Mouse (Mus musculus): ENCODE data around the gene Fam193b. TPM values are rescaled to one million over a fixed set of nuclear protein-coding genes. Genes with fewer than 3 reads are reported as not detected.

The Fam193b gene
- 54.6 TPM for polyA plus RNA-seq (2014; fragmentation: Illumina TruSeq; extraction: RNeasy Lipid Tissue Mini Kit (QIAGEN cat#74804); ENCODE audit: insufficient read depth, low read depth, low replicate concordance)

GRCm38 (mm10) chr13:55571027-55571751 lies at the start of gene Fam193b:
Gene Fam193b, minus strand, starts transcription at chr13:55571120.

GRCm38 (mm10) chr13:55599566-55600540 lies 28.9 kb upstream of the Fam193b start, which contains the start of gene B4galt7:
Gene B4galt7, plus strand, starts transcription at chr13:55599896.

GRCm38 (mm10) chr13:55573432-55573831 lies 2.5 kb upstream of the Fam193b start, which contains the start of gene Tmed9:
Gene Tmed9, plus strand, starts transcription at chr13:55573732.

DNA sequence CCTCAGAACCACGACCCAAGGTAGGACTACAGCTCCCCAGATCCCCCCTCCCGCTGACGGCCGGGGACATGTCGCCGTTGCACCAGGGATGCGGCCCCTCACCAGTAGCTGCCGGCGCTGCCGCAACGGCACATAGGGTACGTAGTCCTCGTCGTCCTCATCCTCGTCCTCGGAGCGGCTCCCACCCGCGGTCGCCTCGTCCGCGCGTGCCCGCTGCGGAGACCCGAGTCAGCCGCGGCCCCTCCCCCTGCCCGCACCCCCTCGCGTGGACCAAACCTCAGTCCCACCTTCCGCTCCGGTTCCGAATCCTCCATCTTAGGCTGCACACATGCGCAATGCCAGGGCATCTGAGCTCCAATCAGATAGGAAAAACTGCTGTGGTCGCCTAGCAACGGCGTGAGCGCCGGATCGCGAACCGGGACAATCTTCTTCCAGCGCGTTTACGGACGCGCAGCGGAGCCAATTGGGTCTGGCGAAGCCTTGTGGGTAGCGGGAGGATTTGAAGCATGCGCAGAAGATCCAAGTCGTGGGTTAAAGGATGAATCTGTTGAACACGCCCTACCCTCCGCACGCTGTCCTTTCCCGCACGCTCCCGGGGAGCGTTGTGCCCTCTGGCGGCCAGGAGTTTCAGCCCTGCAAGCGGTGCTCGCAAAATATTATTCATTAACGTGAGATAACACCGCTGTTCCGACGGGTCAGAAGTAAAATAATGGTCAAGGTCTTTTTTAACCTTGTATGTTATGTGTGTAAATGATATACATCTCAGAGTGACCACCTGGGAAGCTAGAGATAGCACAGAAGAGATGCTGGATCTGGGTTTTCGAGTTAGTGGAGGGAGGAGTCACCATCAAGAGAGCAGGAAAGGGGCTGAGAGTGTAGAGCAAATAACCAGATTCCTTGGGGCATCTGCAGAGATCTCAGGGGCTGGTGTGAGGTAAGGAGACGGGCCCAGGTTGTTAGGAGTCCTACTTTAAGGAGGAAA lies 34.4 kb downstream of the Fam193b start, which contains the start of gene Ddx41:
TSS of gene Ddx41 (minus strand) at position 465 of the 982 bp plus-strand sequence.

DNA sequence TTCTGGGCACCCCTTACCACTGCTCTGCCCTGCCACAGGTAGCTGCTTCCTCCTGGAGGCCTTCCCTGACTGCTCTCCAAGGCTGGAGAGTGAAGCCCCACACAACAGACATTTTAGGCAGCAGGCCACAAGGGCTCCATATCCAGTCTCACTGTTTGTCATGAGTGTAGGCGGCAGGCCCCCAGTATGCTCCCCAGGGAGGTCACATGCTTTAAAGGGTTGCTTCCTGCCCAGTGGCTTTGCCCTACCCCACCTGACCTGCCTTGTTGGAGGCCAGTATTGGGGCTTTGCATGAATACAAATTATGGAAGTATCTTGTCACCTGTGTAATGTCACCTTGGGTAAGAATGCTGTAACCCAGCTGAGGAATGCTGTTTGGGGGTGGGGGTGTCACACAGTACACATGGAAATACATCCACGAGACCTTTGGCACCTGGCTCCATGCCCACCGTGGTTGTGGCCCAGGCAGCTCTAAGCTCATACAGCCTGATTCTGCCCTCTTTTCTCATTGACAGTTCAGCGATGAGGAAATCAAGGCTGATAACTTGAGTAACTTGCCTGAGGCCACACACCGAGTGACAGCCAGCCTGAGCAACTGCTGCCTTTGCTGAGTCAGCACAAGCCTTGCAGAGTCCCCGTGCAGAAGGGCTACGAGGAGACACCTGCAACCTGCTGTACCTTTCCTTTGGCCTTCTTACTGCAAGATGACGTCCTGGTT lies 41.6 kb downstream of the Fam193b start, which contains the start of gene Dok3:
TSS of gene Dok3 (minus strand) at position 99 of the 718 bp plus-strand sequence.

DNA sequence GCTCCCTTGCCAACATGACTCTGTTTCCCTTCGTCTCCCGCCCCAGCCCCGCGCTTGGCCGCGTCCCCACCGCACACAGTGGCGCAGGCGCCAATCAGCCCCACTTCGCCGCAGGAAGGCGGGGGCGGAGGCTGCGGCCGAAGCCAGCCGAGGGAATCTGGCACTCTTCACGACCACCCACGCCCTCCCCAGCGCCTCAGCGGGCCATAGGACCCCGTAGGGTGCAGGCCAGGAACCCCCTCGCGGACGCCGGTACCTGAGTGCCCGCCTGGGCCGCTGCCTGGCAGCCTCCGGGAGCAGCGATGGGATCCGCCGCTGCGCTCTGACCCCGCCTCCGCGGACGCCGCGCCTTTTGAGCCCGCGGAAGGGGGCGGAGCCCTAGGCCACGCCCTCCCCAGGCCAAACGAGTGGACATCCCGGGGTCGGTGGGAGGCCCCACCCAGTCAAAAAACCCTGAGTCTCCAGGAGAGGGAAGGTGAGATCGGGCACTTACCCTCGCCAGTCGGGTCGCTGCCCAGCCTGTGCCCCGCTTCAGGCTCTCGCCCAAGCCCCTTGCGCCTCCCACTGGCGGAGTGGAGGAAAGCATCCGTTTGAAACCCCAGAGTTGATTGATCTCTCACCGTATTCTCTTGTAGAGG lies 57.7 kb downstream of the Fam193b start, which contains the start of gene Pdlim7:
TSS of gene Pdlim7 (minus strand) at position 566 of the 638 bp plus-strand sequence.

Other genes starting within 250 kb of the Fam193b start
- 54.5 TPM for gene Rab24, start 249.2 kb downstream of the Fam193b start, polyA plus RNA-seq (2014; fragmentation: Illumina TruSeq; extraction: RNeasy Lipid Tissue Mini Kit (QIAGEN cat#74804); ENCODE audit: insufficient read depth, low read depth, low replicate concordance)
- gene Mxd3, start 241.3 kb downstream of the Fam193b start, polyA plus RNA-seq (2014; fragmentation: Illumina TruSeq; extraction: RNeasy Lipid Tissue Mini Kit (QIAGEN cat#74804); ENCODE audit: insufficient read depth, low read depth, low replicate concordance): 1.1 TPM
- 46.3 TPM for gene Lman2, start 208.3 kb downstream of the Fam193b start, polyA plus RNA-seq (2014; fragmentation: Illumina TruSeq; extraction: RNeasy Lipid Tissue Mini Kit (QIAGEN cat#74804); ENCODE audit: insufficient read depth, low read depth, low replicate concordance)
- 6.5 TPM for gene Rgs14, start 201.4 kb downstream of the Fam193b start, polyA plus RNA-seq (2014; fragmentation: Illumina TruSeq; extraction: RNeasy Lipid Tissue Mini Kit (QIAGEN cat#74804); ENCODE audit: insufficient read depth, low read depth, low replicate concordance)
- not detected for gene Slc34a1, start 172.9 kb downstream of the Fam193b start, polyA plus RNA-seq (2014; fragmentation: Illumina TruSeq; extraction: RNeasy Lipid Tissue Mini Kit (QIAGEN cat#74804); ENCODE audit: insufficient read depth, low read depth, low replicate concordance)
- gene Pfn3, start 155.9 kb downstream of the Fam193b start, polyA plus RNA-seq (2014; fragmentation: Illumina TruSeq; extraction: RNeasy Lipid Tissue Mini Kit (QIAGEN cat#74804); ENCODE audit: insufficient read depth, low read depth, low replicate concordance): not detected
- gene F12, start 144.3 kb downstream of the Fam193b start, polyA plus RNA-seq (2014; fragmentation: Illumina TruSeq; extraction: RNeasy Lipid Tissue Mini Kit (QIAGEN cat#74804); ENCODE audit: insufficient read depth, low read depth, low replicate concordance): 0.11 TPM
- gene Grk6, start 126.0 kb downstream of the Fam193b start, polyA plus RNA-seq (2014; fragmentation: Illumina TruSeq; extraction: RNeasy Lipid Tissue Mini Kit (QIAGEN cat#74804); ENCODE audit: insufficient read depth, low read depth, low replicate concordance): 26.2 TPM
- 1.3 TPM for gene Prr7, start 106.9 kb downstream of the Fam193b start, polyA plus RNA-seq (2014; fragmentation: Illumina TruSeq; extraction: RNeasy Lipid Tissue Mini Kit (QIAGEN cat#74804); ENCODE audit: insufficient read depth, low read depth, low replicate concordance)
- 5.0 TPM for gene Dbn1, start 83.0 kb downstream of the Fam193b start, polyA plus RNA-seq (2014; fragmentation: Illumina TruSeq; extraction: RNeasy Lipid Tissue Mini Kit (QIAGEN cat#74804); ENCODE audit: insufficient read depth, low read depth, low replicate concordance)
- gene Pdlim7, start 57.4 kb downstream of the Fam193b start, polyA plus RNA-seq (2014; fragmentation: Illumina TruSeq; extraction: RNeasy Lipid Tissue Mini Kit (QIAGEN cat#74804); ENCODE audit: insufficient read depth, low read depth, low replicate concordance): 31.3 TPM
- gene Dok3, start 41.8 kb downstream of the Fam193b start, polyA plus RNA-seq (2014; fragmentation: Illumina TruSeq; extraction: RNeasy Lipid Tissue Mini Kit (QIAGEN cat#74804); ENCODE audit: insufficient read depth, low read depth, low replicate concordance): 17.2 TPM
- 22.7 TPM for gene Ddx41, start 34.5 kb downstream of the Fam193b start, polyA plus RNA-seq (2014; fragmentation: Illumina TruSeq; extraction: RNeasy Lipid Tissue Mini Kit (QIAGEN cat#74804); ENCODE audit: insufficient read depth, low read depth, low replicate concordance)
- 140 TPM for gene Tmed9, start 2.6 kb upstream of the Fam193b start, polyA plus RNA-seq (2014; fragmentation: Illumina TruSeq; extraction: RNeasy Lipid Tissue Mini Kit (QIAGEN cat#74804); ENCODE audit: insufficient read depth, low read depth, low replicate concordance)
- gene B4galt7, start 28.8 kb upstream of the Fam193b start, polyA plus RNA-seq (2014; fragmentation: Illumina TruSeq; extraction: RNeasy Lipid Tissue Mini Kit (QIAGEN cat#74804); ENCODE audit: insufficient read depth, low read depth, low replicate concordance): 12.9 TPM
- 28.7 TPM for gene Caml, start 51.9 kb upstream of the Fam193b start, polyA plus RNA-seq (2014; fragmentation: Illumina TruSeq; extraction: RNeasy Lipid Tissue Mini Kit (QIAGEN cat#74804); ENCODE audit: insufficient read depth, low read depth, low replicate concordance)
- 12.5 TPM for gene Ddx46, start 63.9 kb upstream of the Fam193b start, polyA plus RNA-seq (2014; fragmentation: Illumina TruSeq; extraction: RNeasy Lipid Tissue Mini Kit (QIAGEN cat#74804); ENCODE audit: insufficient read depth, low read depth, low replicate concordance)
- gene B230219D22Rik, start 122.0 kb upstream of the Fam193b start, polyA plus RNA-seq (2014; fragmentation: Illumina TruSeq; extraction: RNeasy Lipid Tissue Mini Kit (QIAGEN cat#74804); ENCODE audit: insufficient read depth, low read depth, low replicate concordance): 31.7 TPM
- gene Txndc15, start 143.5 kb upstream of the Fam193b start, polyA plus RNA-seq (2014; fragmentation: Illumina TruSeq; extraction: RNeasy Lipid Tissue Mini Kit (QIAGEN cat#74804); ENCODE audit: insufficient read depth, low read depth, low replicate concordance): 49.7 TPM
- 52.6 TPM for gene Pcbd2, start 156.2 kb upstream of the Fam193b start, polyA plus RNA-seq (2014; fragmentation: Illumina TruSeq; extraction: RNeasy Lipid Tissue Mini Kit (QIAGEN cat#74804); ENCODE audit: insufficient read depth, low read depth, low replicate concordance)
- gene Catsper3, start 213.4 kb upstream of the Fam193b start, polyA plus RNA-seq (2014; fragmentation: Illumina TruSeq; extraction: RNeasy Lipid Tissue Mini Kit (QIAGEN cat#74804); ENCODE audit: insufficient read depth, low read depth, low replicate concordance): not detected